In genomic region chr8:34275977-34276660, GRCm38 (mm10) we compare ENCODE assay signal across 17 mouse cellular contexts.
DNase-seq lines count a peak whose midpoint lies in the region; ATAC-seq lines count a peak whose summit lies in the region.
"Had no signal": no experiment of that assay in that cellular context is flagged by ENCODE, and none has a peak within 500 bp of the region (broad histone marks: within the 10 kb centered on the region; RNA-seq: fewer than 3 reads in every experiment).

No protein-coding gene starts in this region.

- H3K9ac ChIP-seq in heart, embryonic 12.5 days, result no peak overlapping the region
- H3K9ac ChIP-seq in forebrain, embryonic 13.5 days, result no peak overlapping the region
- H3K9ac ChIP-seq: hindbrain, embryonic 15.5 days; liver, embryonic 14.5 days had no signal

- H3K4me3 ChIP-seq in heart, embryonic 12.5 days, result no peak overlapping the region
- H3K4me3 ChIP-seq in forebrain, embryonic 13.5 days, result no peak overlapping the region
- H3K4me3 ChIP-seq: hindbrain, embryonic 15.5 days; limb, embryonic 10.5 days had no signal

- peak; percentile 25 for DNase-seq in heart, adult 11 months
- peak; percentile 42 for DNase-seq in CD4-positive helper T cell, adult 2 months (ENCODE audit: low read depth, low spot score)
- peak; percentile 74 for DNase-seq in adrenal gland, adult 2 months
- DNase-seq in spleen, postnatal 36 days (ENCODE audit: low spot score in 2 of 2), result no peak
- no peak for DNase-seq in spleen, postnatal 4 days (ENCODE audit: low spot score in 2 of 2)
- DNase-seq: cerebellum, adult 9-11 months; embryo, embryonic 11 days; gastrocnemius, postnatal 36 days; lung, postnatal 14 days had no signal

- H3K27ac ChIP-seq in heart, embryonic 12.5 days (ENCODE audit: poor library complexity, severe bottlenecking), result no peak overlapping the region
- H3K27ac ChIP-seq in forebrain, embryonic 13.5 days, result no peak overlapping the region
- H3K27ac ChIP-seq: hindbrain, embryonic 15.5 days; kidney, postnatal 0 days; limb, embryonic 10.5 days; liver, embryonic 14.5 days had no signal

- no peak for ATAC-seq in heart, embryonic 12.5 days (ENCODE audit: insufficient number of reproducible peaks, low FRiP score)
- peak; percentile 80 for ATAC-seq in inflammation-experienced regulatory T-cells, adult 6 months
- ATAC-seq in forebrain, embryonic 13.5 days, result no peak

- no peaks in the 10 kb centered on the region for H3K36me3 ChIP-seq in heart, embryonic 12.5 days
- no peaks in the 10 kb centered on the region for H3K36me3 ChIP-seq in forebrain, embryonic 13.5 days (ENCODE audit: poor library complexity, severe bottlenecking)
- H3K36me3 ChIP-seq: hindbrain, embryonic 15.5 days; limb, embryonic 10.5 days had no signal

- no peak overlapping the region for H3K4me2 ChIP-seq in heart, embryonic 12.5 days
- H3K4me2 ChIP-seq in forebrain, embryonic 13.5 days, result no peak overlapping the region
- H3K4me2 ChIP-seq: hindbrain, embryonic 15.5 days; midbrain, embryonic 11.5 days had no signal

- no peaks in the 10 kb centered on the region; the same call in 1 of the 2 replicates for H3K9me3 ChIP-seq in heart, embryonic 12.5 days (replicated peaks)
- 0 out of 2 replicates have a peak, but pooled peaks cover 3% of the 10 kb centered on the region for H3K9me3 ChIP-seq in forebrain, embryonic 13.5 days (replicated peaks)
- H3K9me3 ChIP-seq: hindbrain, embryonic 15.5 days; limb, embryonic 10.5 days had no signal

- WGBS in heart, embryonic 12.5 days, result 52% methylated on average over 7 of the region's 7 CpGs
- 87% methylated on average over 7 of the region's 7 CpGs for WGBS in forebrain, embryonic 13.5 days

- H3K27me3 ChIP-seq in heart, embryonic 12.5 days (replicated peaks), result no peaks in the 10 kb centered on the region
- H3K27me3 ChIP-seq in forebrain, embryonic 13.5 days, result no peaks in the 10 kb centered on the region
- H3K27me3 ChIP-seq: hindbrain, embryonic 15.5 days had no signal

- H3K4me1 ChIP-seq in heart, embryonic 12.5 days (replicated peaks), result 0 out of 2 replicates have a peak, but pooled peaks cover under 1% of the 10 kb centered on the region
- no peaks in the 10 kb centered on the region for H3K4me1 ChIP-seq in forebrain, embryonic 13.5 days
- H3K4me1 ChIP-seq: hindbrain, embryonic 15.5 days; limb, embryonic 10.5 days had no signal

Comparison
In these comparisons a context has a peak if more than half of its experiments do, and no peak if none do; other contexts are left out.
1. DNase-seq: peak in heart, adult 11 months (single experiment), CD4-positive helper T cell, adult 2 months (single experiment) and adrenal gland, adult 2 months (single experiment); none in spleen, postnatal 36 days (0 of 2) and spleen, postnatal 4 days (0 of 2).